Mouse (Mus musculus) left cerebral cortex, postnatal 36 days (tissue): ENCODE measurements at regions not wholly inside any gene's neighbourhood (a gene's known extent, or its start where the extent isn't known, plus 50 kb on each side); places are given as distances from the start of the nearest gene placed in this dataset.
"Not testable (repeated sequence)": the region's sequence is repeated elsewhere in the genome, so short reads cannot be mapped to it uniquely, and the experiment has no call there.

Experiments used
- DNase-seq, 2 experiments: peaks; one replicate each; pipeline ENCODE4 v3.0.0; 2021 to 2022; ENCODE audit warnings: low spot score in 2 of 2, mixed read lengths in 1 of 2
- intact Hi-C: fragments of 180-260 bp; cut with DNase I; formaldehyde crosslinking; loops from one replicate; pipeline ENCODE4 v1.15.1; 2025

- DNase-seq: peak in 1 of 2 experiments; percentile 22
- intact Hi-C loops: loop anchor here (10.0 kb wide), 1 partner anchor 733 kb away; no protein-coding TSS in a partner anchor
Observed at GRCm38 (mm10) chr1:41887556-41887955, 808.0 kb upstream of the Pou3f3 start.

DNA sequence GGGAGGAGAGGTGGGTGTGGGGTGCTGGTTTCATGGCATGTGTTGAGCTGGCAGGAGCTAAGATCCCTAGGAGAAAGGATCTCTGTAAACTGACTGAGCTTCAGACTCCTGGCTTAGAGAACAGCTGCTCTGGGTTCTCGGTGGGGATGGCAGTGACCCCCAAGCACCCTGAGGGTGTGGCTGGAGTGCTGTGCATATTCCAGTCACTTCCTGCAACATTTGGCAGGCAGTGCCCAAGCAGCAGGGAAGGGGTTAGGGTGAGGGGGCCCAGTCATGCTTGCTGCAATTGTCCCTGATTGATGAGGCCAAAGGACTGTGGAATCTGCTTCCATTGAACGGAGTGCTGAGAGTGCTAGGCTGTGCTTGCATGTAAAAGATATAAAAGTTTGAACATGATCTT lies 807.4 kb upstream of the Pou3f3 start:
- intact Hi-C loops: loop anchor here (10.0 kb wide), 1 partner anchor 733 kb away; no protein-coding TSS in a partner anchor
- no peak for DNase-seq

DNA sequence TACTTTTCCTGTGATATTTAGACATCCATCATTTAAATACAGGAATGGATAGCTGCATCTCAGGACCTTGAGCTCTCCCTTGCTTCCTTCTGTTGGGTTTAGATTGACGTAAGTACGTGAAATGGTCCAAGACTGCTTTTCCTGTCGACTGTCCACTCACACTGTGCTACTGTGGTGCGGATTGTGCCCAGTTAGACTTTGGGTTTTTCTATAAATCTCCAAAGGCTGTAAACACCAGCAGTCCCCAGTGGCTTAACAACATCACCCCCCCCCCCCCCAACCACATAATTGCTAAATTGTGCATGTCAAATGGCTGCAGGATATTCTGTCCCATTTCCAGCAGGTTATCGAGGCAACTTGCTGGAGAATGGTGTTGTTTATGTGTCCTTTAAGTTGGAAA lies 806.6 kb upstream of the Pou3f3 start:
- DNase-seq: no peak
- intact Hi-C loops: loop anchor here (10.0 kb wide), 1 partner anchor 734 kb away; no protein-coding TSS in a partner anchor

GRCm38 (mm10) chr1:41889940-41890339 lies 805.6 kb upstream of the Pou3f3 start:
- intact Hi-C loops: loop anchor here (2.0 to 10.0 kb wide), 5 partner anchors 79 to 822 kb away; no protein-coding TSS in a partner anchor
- DNase-seq: no peak

DNA sequence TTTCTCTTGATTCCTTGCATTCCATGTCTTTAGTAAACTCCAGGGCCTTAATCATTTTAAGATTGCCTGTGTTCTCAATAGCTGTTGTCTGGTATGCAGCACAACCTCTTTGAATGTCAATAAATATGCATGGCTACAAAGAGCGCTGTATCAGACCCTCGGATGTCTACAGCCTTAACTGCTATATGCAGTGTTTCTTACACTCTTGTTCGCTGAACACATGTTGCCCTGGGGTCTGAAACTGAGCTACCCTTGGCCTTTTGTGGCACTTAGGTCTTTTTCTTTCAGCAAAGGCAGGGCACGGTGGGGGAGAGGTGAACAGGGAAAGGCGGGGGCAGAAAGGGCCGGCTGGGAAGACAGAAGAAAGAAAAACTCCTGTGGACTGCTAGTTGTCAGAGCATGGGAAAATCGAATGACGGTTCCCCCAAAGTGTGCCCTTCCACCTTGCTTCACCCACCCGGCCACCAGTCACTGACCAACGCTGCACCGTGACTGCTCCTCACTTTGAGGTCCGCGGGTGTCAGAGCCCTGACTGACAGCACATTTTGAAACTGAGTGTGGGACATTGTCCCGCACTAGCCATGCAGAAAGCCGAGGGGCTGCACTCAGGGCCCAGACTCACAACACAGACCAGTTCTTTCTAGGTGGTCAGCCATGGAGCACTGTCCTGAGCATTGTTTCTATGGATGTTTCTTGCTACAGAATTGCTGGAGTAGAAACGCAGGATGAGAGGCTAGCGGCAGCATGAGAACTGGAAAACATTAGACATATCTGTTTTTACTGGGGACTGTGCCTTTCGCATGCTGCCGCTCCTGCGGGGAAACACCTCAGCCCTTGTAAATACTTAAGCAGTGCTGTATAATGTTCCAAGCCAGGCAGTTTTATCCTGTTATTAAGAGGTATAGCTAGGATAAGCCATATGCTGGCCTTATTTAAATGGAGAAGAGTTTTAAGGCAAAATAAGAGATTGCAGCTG lies 804.6 kb upstream of the Pou3f3 start:
- intact Hi-C loops: loop anchor here (2.0 to 5.0 kb wide), 4 partner anchors 80 to 821 kb away; no protein-coding TSS in a partner anchor
- peak in 1 of 2 experiments; percentile 35 for DNase-seq

GRCm38 (mm10) chr1:41891730-41892129 lies 803.8 kb upstream of the Pou3f3 start:
- peak; percentile 40 to 48 for DNase-seq
- intact Hi-C loops: loop anchor here (2.0 to 5.0 kb wide), 4 partner anchors 81 to 821 kb away; no protein-coding TSS in a partner anchor

- peak in 1 of 2 experiments; percentile 8 for DNase-seq
- intact Hi-C loops: loop anchor here (5.0 kb wide), 2 partner anchors 365 to 820 kb away; no protein-coding TSS in a partner anchor
Observed at GRCm38 (mm10) chr1:41892376-41892775, 803.2 kb upstream of the Pou3f3 start.

GRCm38 (mm10) chr1:41897768-41898330 lies 797.7 kb upstream of the Pou3f3 start:
- peak in 1 of 2 experiments; percentile 36 for DNase-seq
- intact Hi-C loops: no loop called here

- no peak for DNase-seq
- intact Hi-C loops: no loop called here
Observed at GRCm38 (mm10) chr1:41900370-41900769, 795.2 kb upstream of the Pou3f3 start.

DNA sequence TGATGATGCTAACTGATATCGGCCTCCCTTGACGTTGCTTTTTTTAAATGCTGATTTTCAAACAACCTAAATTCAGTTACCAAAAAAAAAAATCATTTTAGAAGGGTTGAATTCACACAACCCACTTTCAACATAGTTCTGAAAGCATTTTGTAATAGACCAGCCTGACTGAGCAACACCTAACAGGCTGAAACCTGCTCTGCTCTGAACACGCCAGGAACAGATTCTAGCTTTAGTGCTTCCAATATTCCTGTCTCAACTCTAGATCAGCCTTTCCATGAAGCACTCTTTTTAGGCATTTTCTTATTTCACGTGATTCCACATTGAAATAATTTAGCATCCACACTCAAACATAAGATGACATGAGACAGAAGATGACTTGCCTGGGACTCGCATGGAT lies 789.6 kb upstream of the Pou3f3 start:
- intact Hi-C loops: no loop called here
- DNase-seq: no peak

- DNase-seq: no peak
- intact Hi-C loops: no loop called here
Observed at GRCm38 (mm10) chr1:41908001-41908807, 787.4 kb upstream of the Pou3f3 start.

GRCm38 (mm10) chr1:41908808-41909110 lies 786.8 kb upstream of the Pou3f3 start:
- DNase-seq: no peak
- intact Hi-C loops: no loop called here

GRCm38 (mm10) chr1:41909799-41910198 lies 785.8 kb upstream of the Pou3f3 start:
- intact Hi-C loops: no loop called here
- DNase-seq: no peak

DNA sequence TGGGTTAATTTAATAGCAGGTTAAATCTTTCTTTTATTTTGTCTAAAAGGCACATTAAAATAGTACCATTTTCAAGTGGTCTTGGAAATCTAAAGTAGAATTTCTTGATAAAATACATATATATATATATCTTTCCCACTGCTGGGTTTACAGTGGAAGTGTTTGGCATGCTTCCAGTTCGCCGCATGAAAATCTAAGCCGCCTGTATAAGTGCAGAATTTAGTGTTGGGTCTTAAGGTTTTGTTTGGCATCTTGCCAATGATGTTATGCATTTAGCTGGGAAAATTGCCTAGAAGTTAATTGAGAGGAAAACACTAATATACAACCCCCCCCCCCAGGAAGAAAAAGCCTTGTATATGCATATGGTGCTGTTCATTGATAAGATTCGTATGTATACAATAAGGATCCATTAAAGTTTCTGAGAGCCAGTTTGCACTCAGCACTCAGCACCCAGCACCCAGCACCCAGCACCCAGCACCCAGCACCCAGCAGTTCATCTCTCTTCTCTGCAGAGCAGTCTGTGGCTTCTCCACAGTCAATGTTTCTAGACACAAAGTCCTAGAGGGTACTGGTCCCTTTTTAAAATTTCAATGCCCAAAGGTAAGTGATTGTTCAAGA lies 778.7 kb upstream of the Pou3f3 start:
- DNase-seq: no peak
- intact Hi-C loops: no loop called here

DNA sequence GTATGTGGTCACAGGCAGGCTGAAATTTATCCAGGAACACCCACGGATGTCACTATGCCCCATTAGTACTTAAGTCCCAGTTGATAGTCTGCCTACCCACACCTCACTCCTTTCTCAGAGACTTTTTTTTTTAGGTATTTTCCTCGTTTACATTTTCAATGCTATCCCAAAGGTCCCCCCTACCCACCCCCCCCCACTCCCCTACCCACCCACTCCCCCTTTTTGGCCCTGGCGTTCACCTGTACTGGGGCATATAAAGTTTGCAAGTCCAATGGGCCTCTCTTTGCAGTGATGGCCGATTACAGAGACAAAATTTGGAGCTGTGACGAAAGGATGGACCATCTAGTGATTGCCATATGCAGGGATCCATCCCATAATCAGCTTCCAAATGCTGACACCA lies 777.8 kb upstream of the Pou3f3 start:
- intact Hi-C loops, DNase-seq: not testable (repeated sequence)

DNA sequence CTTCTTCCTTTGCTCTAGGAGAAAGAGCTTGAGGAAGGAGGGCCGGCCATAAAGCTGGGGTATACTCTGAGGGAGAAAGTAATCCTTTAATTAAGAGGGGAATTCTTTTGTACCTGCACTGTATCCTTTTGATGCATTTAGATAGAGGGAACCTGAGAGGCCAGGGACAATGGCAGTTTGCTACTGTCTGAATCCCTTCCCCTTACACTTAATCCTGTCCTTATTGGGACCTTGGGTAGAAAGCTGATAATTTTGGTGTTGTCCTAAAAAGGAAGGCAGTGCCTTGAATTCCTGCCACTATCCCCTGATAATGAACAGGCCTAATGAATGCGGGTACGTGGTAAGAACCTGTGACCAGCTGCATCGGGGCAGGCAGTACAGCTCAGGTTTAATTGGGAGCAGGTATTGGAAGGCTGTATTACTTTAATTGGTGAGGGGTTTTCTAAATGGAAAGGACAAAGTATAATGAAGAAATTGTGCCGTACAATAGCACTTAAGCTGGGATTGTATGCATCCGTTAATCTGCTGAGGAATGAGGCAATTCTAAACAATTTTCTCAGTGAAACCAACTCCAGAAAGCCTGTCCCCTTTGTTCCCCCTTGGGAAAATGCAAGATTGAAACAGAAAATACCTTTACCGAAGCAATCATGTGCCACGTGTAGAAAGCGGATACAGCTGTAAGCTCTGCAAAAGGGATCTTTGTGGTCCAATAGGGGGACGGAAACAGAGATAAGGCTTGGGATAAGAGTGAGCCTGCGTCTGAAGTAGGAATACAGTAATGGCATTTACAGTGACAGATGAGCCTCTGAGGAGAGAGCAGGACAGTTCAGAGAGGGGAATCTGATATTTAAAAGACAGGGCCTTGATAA lies 776.9 kb upstream of the Pou3f3 start:
- no peak for DNase-seq
- intact Hi-C loops: no loop called here

GRCm38 (mm10) chr1:41933777-41934176 lies 761.8 kb upstream of the Pou3f3 start:
- intact Hi-C loops: no loop called here
- DNase-seq: no peak

GRCm38 (mm10) chr1:41935912-41936478 lies 759.6 kb upstream of the Pou3f3 start:
- DNase-seq: no peak
- intact Hi-C loops: no loop called here
